Mouse (Mus musculus): ENCODE data around the gene Psmd4.
"Not testable (repeated sequence)": the region's sequence is repeated elsewhere in the genome, so short reads cannot be mapped to it uniquely, and the experiment has no call there.

Psmd4 gene

GRCm38 (mm10) chr3:95042166-95042837, at the start of gene Psmd4:
Gene Psmd4 (minus strand): TSS chr3:95042614.
- peak; percentile 99 to 100 for DNase-seq (ENCODE audit: low spot score in 2 of 2)

DNA sequence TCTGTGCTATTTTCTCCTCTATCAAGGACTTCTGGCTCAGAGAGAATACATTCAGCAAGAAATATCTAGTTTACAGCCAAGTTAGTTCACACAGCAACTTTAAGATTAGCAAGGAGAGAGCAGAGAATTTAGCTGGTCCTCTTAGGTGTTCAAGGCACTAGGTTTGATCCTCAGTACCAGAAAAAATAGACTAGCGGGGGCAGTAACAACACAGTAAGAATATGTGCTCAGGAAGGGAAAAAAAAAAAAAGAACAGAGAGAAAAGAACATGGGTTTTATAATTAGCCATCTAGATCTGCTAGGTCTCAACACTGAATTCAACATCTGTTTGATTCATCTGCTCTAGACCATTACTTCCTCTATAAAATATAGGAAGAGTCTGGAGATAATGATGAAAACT, 45.7 kb upstream of the Psmd4 start:
- no peak for DNase-seq (ENCODE audit: low spot score in 2 of 2)

- DNase-seq (ENCODE audit: low spot score in 2 of 2), result no peak
These were observed 29.2 kb upstream of the Psmd4 start for GRCm38 (mm10) chr3:95071606-95072005.

- DNase-seq (ENCODE audit: low spot score in 2 of 2), result peak; percentile 13 to 19
These were observed 24.2 kb upstream of the Psmd4 start for GRCm38 (mm10) chr3:95066570-95066969.

GRCm38 (mm10) chr3:95066095-95066494, 23.7 kb upstream of the Psmd4 start:
- DNase-seq (ENCODE audit: low spot score in 2 of 2), result no peak

DNA sequence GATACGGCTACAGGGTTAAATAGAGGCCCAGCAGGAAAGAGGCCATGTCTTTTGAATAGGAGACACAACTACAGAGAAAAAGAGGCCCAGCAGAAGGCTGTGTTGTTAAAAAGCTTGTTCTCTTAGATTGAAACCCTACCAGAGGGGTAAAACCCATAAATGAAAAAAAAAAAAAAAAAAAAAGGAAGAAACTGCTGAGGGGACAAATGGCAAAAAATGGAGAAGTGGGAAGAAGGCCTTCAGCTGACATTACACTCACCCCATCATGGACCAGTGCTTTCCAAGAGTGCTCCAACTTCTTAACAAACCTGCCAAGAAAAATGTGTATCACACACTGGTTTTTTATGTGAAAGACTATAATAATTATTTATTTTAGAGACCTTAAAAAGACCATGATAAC, 23.1 kb upstream of the Psmd4 start:
- no peak for DNase-seq (ENCODE audit: low spot score in 2 of 2)

GRCm38 (mm10) chr3:95063741-95064140, 21.3 kb upstream of the Psmd4 start:
- DNase-seq (ENCODE audit: low spot score in 2 of 2), result no peak

GRCm38 (mm10) chr3:95058078-95058477, 15.7 kb upstream of the Psmd4 start:
- peak; percentile 57 to 59 for DNase-seq (ENCODE audit: low spot score in 2 of 2)

- DNase-seq (ENCODE audit: low spot score in 2 of 2), result no peak
These were observed 13.9 kb upstream of the Psmd4 start for GRCm38 (mm10) chr3:95056275-95056674.

DNA sequence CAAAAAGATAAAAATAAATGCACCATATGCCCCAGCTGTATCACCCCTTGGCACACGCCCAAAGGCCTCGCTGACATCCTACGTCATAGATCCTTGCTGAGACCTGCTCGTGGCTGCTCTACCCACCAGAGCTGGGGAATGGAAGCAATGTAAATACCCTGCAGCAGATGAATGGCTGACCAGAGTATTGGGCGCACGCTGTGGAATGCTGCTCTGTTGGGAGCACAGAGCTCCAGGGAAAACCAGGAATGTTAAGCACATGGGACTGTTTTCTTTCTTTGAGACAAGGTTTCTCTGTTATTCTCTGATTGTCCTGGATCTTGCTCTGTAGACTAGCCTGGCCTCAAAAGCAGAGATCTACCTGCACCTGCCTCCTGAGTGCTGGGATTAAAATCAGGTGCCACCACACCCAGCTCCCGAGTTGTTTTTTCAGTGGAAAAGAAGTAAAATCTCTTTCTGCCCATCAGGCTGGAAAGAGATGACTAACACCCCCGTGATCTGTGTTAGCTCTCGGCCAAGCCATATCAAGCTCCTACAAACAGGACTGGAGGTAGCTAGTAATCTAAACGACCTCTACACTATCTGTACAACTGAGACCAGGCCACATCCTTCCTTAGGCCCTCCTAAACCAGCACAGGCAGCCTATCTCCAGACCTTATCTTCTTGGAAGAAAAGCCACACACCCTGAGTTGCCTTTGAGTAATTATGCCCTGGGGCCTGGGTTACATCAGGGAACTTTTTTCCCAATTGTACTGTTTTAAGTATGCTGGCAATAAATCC, 12.3 kb upstream of the Psmd4 start:
- peak; percentile 23 to 24 for DNase-seq (ENCODE audit: low spot score in 2 of 2)

DNA sequence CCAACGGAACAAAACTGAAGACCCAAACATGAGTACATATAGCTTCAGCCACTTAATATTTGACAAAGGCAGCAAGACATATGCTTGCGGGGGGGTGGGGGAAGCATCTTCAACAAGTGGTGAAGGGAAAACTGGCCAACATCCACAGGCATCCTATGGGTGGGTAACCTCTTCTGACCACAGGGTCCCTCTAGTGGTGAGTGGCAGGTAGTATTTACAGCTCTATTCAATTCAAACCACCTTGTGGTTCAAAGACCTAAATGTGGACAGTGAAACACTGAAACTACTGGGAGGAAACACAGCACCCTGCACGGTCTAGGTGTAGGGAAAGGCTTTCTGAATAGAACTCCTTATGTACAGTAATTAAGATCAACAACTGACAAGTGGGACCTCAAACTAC, 11.3 kb upstream of the Psmd4 start:
- DNase-seq (ENCODE audit: low spot score in 2 of 2), result peak in 1 of 2 experiments; percentile 31

GRCm38 (mm10) chr3:95052959-95053358, 10.5 kb upstream of the Psmd4 start:
- peak; percentile 54 to 57 for DNase-seq (ENCODE audit: low spot score in 2 of 2)

DNA sequence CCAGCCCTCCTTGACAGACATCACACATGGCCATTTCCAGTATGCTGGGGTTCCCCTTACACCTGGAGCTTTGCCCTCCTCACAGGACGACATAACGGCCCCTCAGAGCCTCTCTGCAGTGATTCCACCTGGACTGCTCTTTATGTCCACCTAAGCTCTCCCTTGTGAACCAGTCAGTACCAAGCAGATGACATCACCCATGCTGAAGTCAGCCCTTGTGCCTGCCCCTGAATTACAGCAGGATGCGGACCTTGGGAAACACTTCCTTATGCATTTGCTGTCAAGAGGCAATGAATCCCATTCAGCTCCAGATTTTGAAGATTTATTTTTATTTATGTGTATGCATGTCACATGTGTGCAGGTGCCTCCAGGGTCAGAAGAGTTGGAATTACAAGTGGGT, 5.5 kb upstream of the Psmd4 start:
- DNase-seq (ENCODE audit: low spot score in 2 of 2), result no peak

DNA sequence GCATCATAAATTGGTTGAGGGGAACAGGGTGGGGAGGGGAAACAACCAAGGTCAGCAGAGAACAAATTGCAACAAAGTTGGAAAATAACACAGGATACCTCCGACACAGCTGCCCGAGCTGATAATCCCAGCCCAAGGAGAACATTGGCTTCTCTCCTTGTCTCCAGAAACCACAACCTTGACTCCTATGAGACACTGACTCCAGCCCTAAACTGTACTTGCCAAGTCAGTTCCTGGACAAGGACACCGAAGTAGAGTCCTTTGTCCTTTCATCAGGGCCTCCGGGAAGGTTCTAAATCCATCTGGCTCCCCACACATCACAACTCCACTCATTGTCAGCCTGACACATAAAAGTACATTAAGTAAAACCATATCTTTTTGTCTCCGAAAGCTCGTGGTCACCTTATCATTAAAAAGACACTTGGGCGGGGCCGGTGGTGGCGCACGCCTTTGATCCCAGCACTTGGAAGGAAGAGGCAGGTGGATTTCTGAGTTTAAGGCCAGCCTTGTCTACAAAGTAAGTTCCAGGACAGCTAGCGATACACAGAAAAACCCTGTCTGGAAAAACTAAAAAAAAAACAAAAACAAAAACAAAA, 4.1 kb upstream of the Psmd4 start:
- DNase-seq (ENCODE audit: low spot score in 2 of 2), result no peak

DNA sequence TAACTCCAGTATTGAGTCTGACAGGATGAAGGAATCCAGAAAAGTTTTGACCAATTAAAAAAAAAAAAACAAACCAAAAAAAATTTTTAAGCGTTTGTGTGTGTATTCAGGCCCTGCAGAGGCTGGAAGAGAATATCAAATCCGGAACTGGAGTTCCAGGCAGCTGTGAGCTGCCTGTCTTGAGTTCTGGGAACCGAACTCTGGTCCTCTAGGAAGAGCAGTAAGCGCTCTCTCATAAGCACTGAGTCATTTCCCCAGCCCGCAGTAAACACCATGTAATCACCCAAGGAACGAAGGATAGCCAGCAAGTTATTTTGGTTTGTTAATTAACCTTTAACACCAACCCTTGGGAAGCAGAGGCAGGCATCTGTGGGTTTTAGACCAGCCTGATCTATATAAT, 837 bp upstream of the Psmd4 start:
- DNase-seq (ENCODE audit: low spot score in 2 of 2), result no peak

- no peak for DNase-seq (ENCODE audit: low spot score in 2 of 2)
These were observed 420 bp upstream of the Psmd4 start for GRCm38 (mm10) chr3:95042838-95043229.

DNA sequence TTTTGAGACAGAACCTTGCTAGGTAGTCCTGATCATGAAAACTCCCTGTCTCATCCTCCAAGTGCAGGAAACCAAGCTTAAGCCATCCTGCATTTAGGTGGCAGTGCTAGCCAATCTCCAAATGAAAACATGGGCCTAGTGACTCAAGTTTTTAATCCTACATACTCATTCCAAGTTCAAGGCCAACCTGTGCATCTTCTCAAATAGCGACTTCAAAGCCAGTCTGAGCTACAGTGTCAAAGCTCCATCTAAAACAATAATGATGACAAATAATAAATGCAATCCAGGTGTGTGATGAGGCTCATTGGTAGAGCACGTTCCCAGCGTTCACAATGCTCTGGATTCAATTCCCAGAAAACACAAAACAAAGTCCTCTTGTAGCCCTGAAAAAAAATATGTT, 789 bp downstream of the Psmd4 start:
- DNase-seq (ENCODE audit: low spot score in 2 of 2), result no peak

DNA sequence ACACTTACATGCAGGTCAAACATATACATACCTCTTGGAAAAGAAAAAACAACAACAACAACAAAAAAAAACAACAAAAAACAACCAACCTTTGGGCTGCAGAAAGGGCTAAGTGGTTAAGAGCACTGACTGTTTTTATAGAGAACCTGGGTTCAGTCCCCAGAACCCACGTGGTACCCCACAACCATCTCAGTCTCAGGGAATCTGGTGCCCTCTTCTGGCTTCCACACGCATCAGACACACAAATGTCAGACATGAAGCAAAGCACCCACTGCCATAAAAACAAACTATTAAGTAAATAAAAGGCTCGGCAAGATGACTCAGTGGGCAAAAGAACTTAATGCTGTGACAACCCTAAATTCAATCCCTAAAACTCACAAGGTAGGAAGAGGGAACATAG, 12.5 kb downstream of the Psmd4 start:
- DNase-seq (ENCODE audit: low spot score in 2 of 2), result no peak

- DNase-seq (ENCODE audit: low spot score in 2 of 2), result not testable (repeated sequence)
These were observed 13.1 kb downstream of the Psmd4 start for GRCm38 (mm10) chr3:95029291-95029827.

- no peak for DNase-seq (ENCODE audit: low spot score in 2 of 2)
These were observed 13.8 kb downstream of the Psmd4 start for GRCm38 (mm10) chr3:95028603-95029002.

DNA sequence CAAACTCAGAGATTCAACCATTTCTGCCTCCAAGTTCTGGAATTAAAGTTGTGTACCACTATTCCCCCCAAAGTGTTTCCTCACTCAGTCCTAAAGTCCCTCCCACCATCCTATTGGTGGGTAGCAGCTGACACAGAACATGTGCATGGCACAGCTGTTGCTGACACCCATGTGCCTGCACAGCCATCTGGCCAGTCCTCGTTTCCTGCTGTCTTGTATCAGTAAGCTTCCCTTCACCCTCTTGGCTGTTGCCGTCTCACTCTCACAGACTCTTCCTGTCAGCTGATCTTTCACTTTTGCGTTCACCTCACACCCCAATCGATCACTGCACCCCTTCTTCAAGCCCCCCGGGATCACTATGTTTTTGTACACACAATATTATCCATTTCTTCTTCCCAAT, 14.7 kb downstream of the Psmd4 start:
- DNase-seq (ENCODE audit: low spot score in 2 of 2), result peak; percentile 64 to 66

DNA sequence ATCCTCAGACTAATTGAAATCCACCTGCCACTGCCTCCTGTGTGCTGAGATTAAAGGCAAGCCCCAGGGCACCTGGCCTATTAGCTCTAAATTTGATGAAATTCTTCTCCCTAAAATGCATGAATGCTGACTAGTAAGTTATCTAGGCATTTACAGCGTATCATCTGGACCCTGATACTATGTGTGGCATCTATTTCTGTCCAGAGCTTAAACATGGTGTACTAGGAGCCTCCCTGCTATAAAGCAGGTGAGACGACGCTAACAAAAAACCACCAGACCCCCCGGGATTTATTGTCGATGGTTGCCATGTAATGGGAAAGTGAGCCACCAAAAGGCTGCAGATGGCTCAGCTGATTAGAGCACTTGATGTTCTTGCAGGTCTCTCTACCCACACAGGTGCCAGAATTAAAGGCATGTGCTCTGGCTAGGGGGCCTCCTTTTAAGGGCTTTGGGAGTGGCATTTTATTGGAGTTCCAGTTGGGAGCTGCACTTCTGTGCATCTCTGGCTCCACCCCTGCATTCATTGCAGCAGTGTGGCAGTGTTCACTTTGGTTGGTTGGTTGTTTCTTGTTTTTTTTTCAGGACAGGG, 15.3 kb downstream of the Psmd4 start:
- peak in 1 of 2 experiments; percentile 25 for DNase-seq (ENCODE audit: low spot score in 2 of 2)

Data from right cerebral cortex, adult 2 months (tissue).